Mouse (Mus musculus) megakaryocyte, embryonic 14.5 days (primary cell): ENCODE results near the gene Olfr107. TPM values are rescaled to one million over a fixed set of nuclear protein-coding genes. Genes with fewer than 3 reads are reported as not detected.

Experiments used
- H3K27me3 ChIP-seq: replicated peaks from 2 replicates; pipeline ENCODE3; 2012; ENCODE audit warnings: inconsistent platforms
- H3K36me3 ChIP-seq: replicated peaks from 2 replicates; pipeline ENCODE3; 2012; ENCODE audit warnings: low read length, inconsistent platforms, mixed read lengths
- H3K4me1 ChIP-seq: 2 replicates; pipeline ENCODE4 v1.6.1; 2012; ENCODE audit warnings: inconsistent platforms
- H3K4me3 ChIP-seq: replicated peaks from 2 replicates; pipeline ENCODE3; 2012; ENCODE audit warnings: moderate library complexity, mild to moderate bottlenecking, inconsistent platforms
- H3K9me3 ChIP-seq: 2 replicates; pipeline ENCODE4 v1.6.1; 2012; ENCODE audit warnings: inconsistent platforms
- FLI1 ChIP-seq: IDR thresholded peaks from 2 replicates; pipeline ENCODE4 v1.6.1; 2012; ENCODE audit warnings: low read length, inconsistent platforms, mixed read lengths
- GATA1 ChIP-seq: IDR thresholded peaks from 3 replicates; pipeline ENCODE4 v1.6.1; 2012; ENCODE audit warnings: mixed read lengths, low read length, inconsistent platforms, borderline replicate concordance
- polyA plus RNA-seq: library from polyadenylated mRNA; stranded (reverse); fragments of >175 nt; gene quantifications from 2 replicates; pipeline ENCODE4 v1.2.3, GENCODE M21; 2012; ENCODE audit warnings: low replicate concordance; ENCODE audit not compliant: insufficient read depth

Olfr107 gene
- polyA plus RNA-seq, result not detected in 2 replicates

GRCm38 (mm10) chr17:37398926-37399325, at the start of gene Olfr107:
TSS of gene Olfr107 (plus strand) at chr17:37399226.
- no peak within 1 kb of the TSS for H3K4me3 ChIP-seq
- H3K36me3 ChIP-seq, result no peaks in the 10 kb centered on the region
- H3K27me3 ChIP-seq, result no peaks in the 10 kb centered on the region
- H3K9me3 ChIP-seq, result no peaks in the 10 kb centered on the region
- TF ChIP-seq GATA1, result no peak
- TF ChIP-seq FLI1, result no peak
- H3K4me1 ChIP-seq, result no peaks in the 10 kb centered on the region

GRCm38 (mm10) chr17:37359282-37359681, 39.7 kb upstream of the Olfr107 start, which contains the start of gene Olfr104-ps:
TSS of gene Olfr104-ps (plus strand) at chr17:37359582.
- TF ChIP-seq GATA1 (no peak), FLI1 (no peak)
- 0 out of 2 replicates have a peak, but pooled peaks cover 4% of the 10 kb centered on the region for H3K9me3 ChIP-seq
- H3K36me3 ChIP-seq, result no peaks in the 10 kb centered on the region
- H3K27me3 ChIP-seq, result no peaks in the 10 kb centered on the region
- H3K4me1 ChIP-seq, result no peaks in the 10 kb centered on the region
- H3K4me3 ChIP-seq, result no peak within 1 kb of the TSS

GRCm38 (mm10) chr17:37378733-37379132, 20.3 kb upstream of the Olfr107 start, which contains the start of gene Olfr105-ps:
TSS of gene Olfr105-ps (plus strand) at chr17:37379033.
- H3K9me3 ChIP-seq, result no peaks in the 10 kb centered on the region
- no peak for TF ChIP-seq GATA1
- no peak for TF ChIP-seq FLI1
- H3K4me3 ChIP-seq, result no peak within 1 kb of the TSS
- no peaks in the 10 kb centered on the region for H3K27me3 ChIP-seq
- H3K4me1 ChIP-seq, result no peaks in the 10 kb centered on the region
- no peaks in the 10 kb centered on the region for H3K36me3 ChIP-seq

- Histone ChIP-seq H3K36me3 (no peaks in the 10 kb centered on the region), H3K9me3 (no peaks in the 10 kb centered on the region), H3K4me1 (no peaks in the 10 kb centered on the region), H3K27me3 (no peaks in the 10 kb centered on the region), H3K4me3 (no peak within 1 kb of the TSS)
- TF ChIP-seq GATA1, result no peak
- no peak for TF ChIP-seq FLI1
Observed at GRCm38 (mm10) chr17:37390093-37390492, 8.9 kb upstream of the Olfr107 start, which contains the start of gene Olfr106-ps. TSS of gene Olfr106-ps (plus strand) at chr17:37390393.

GRCm38 (mm10) chr17:37413380-37413779, 14.4 kb downstream of the Olfr107 start:
- H3K4me1 ChIP-seq, result no peaks in the 10 kb centered on the region

GRCm38 (mm10) chr17:37445180-37445579, 46.2 kb downstream of the Olfr107 start, which contains the start of gene Olfr108:
TSS of gene Olfr108 (plus strand) at chr17:37445480.
- no peaks in the 10 kb centered on the region for H3K9me3 ChIP-seq
- no peak within 1 kb of the TSS for H3K4me3 ChIP-seq
- TF ChIP-seq GATA1 (no peak), FLI1 (no peak)
- no peaks in the 10 kb centered on the region for H3K36me3 ChIP-seq
- no peaks in the 10 kb centered on the region for H3K27me3 ChIP-seq
- no peaks in the 10 kb centered on the region for H3K4me1 ChIP-seq

More at GRCm38 (mm10) chr17:37413380-37413779, 14.4 kb downstream of the Olfr107 start:
- TF ChIP-seq FLI1, result no peak
- no peak for TF ChIP-seq GATA1
- peaks cover 16% of the 10 kb centered on the region for H3K9me3 ChIP-seq
- peak overlapping the region; percentile 47 for H3K4me3 ChIP-seq
- H3K36me3 ChIP-seq, result no peaks in the 10 kb centered on the region
- H3K27me3 ChIP-seq, result no peaks in the 10 kb centered on the region

Other genes starting within 250 kb of the Olfr107 start
- gene Olfr93, start 237.7 kb upstream of the Olfr107 start, polyA plus RNA-seq, result not detected in 2 replicates
- gene Ubd, start 205.3 kb upstream of the Olfr107 start, polyA plus RNA-seq, result not detected in 2 replicates
- not detected in 2 replicates for gene Olfr94, start 198.2 kb upstream of the Olfr107 start, polyA plus RNA-seq
- gene Olfr95, start 186.1 kb upstream of the Olfr107 start, polyA plus RNA-seq, result not detected in 2 replicates
- not detected in 2 replicates for gene Olfr96, start 179.1 kb upstream of the Olfr107 start, polyA plus RNA-seq
- not detected in 2 replicates for gene Olfr97, start 161.9 kb upstream of the Olfr107 start, polyA plus RNA-seq
- gene Olfr98, start 135.5 kb upstream of the Olfr107 start, polyA plus RNA-seq, result not detected in 2 replicates
- 0.82 TPM in 1 of 2 replicates, not detected in the other for gene H2-M3, start 129.0 kb upstream of the Olfr107 start, polyA plus RNA-seq
- not detected in 2 replicates for gene Olfr99, start 115.8 kb upstream of the Olfr107 start, polyA plus RNA-seq
- not detected in 2 replicates for gene Olfr101, start 94.9 kb upstream of the Olfr107 start, polyA plus RNA-seq
- gene Olfr102, start 82.2 kb upstream of the Olfr107 start, polyA plus RNA-seq, result not detected in 2 replicates
- not detected in 2 replicates for gene Olfr103, start 59.5 kb upstream of the Olfr107 start, polyA plus RNA-seq
- gene Olfr104-ps, start 39.6 kb upstream of the Olfr107 start, polyA plus RNA-seq, result 0.86 TPM in 1 of 2 replicates, not detected in the other
- not detected in 2 replicates for gene Olfr105-ps, start 20.2 kb upstream of the Olfr107 start, polyA plus RNA-seq
- gene Olfr106-ps, start 8.8 kb upstream of the Olfr107 start, polyA plus RNA-seq, result not detected in 2 replicates
- gene Olfr108, start 46.3 kb downstream of the Olfr107 start, polyA plus RNA-seq, result not detected in 2 replicates
- gene Olfr109, start 59.7 kb downstream of the Olfr107 start, polyA plus RNA-seq, result not detected in 2 replicates
- gene H2-M2, start 84.3 kb downstream of the Olfr107 start, polyA plus RNA-seq, result 0.08 TPM in 1 of 2 replicates, not detected in the other
- not detected in 2 replicates for gene Olfr110, start 93.2 kb downstream of the Olfr107 start, polyA plus RNA-seq
- gene Olfr111, start 108.8 kb downstream of the Olfr107 start, polyA plus RNA-seq, result not detected in 2 replicates
- not detected in 2 replicates for gene Olfr112, start 170.2 kb downstream of the Olfr107 start, polyA plus RNA-seq
- gene Olfr113, start 178.4 kb downstream of the Olfr107 start, polyA plus RNA-seq, result not detected in 2 replicates
- gene Olfr114, start 193.5 kb downstream of the Olfr107 start, polyA plus RNA-seq, result not detected in 2 replicates
- not detected in 2 replicates for gene Olfr115, start 227.9 kb downstream of the Olfr107 start, polyA plus RNA-seq
- gene Olfr116, start 228.0 kb downstream of the Olfr107 start, polyA plus RNA-seq, result not detected in 2 replicates